Mouse (Mus musculus) embryonic fibroblast, embryonic 13.5 days (primary cell): Measurements from ENCODE around the gene Ttc12. TPM values are rescaled to one million over a fixed set of nuclear protein-coding genes. Genes with fewer than 3 reads are reported as not detected.

Experiments
- H3K27ac ChIP-seq: 2 replicates; pipeline ENCODE4 v1.5.1; 2012; ENCODE audit warnings: low read length, control low read depth, inconsistent platforms; ENCODE audit not compliant: insufficient read depth
- H3K4me1 ChIP-seq: 2 replicates; pipeline ENCODE4 v1.6.1; 2011; ENCODE audit warnings: low read length; ENCODE audit not compliant: control insufficient read depth, insufficient read depth
- H3K4me3 ChIP-seq: 2 replicates; pipeline ENCODE4 v1.5.1; 2011; ENCODE audit warnings: mild to moderate bottlenecking, control low read depth, low read length; ENCODE audit not compliant: insufficient read depth
- CTCF ChIP-seq: IDR thresholded peaks from 2 replicates; pipeline ENCODE4 v1.5.1; 2011; ENCODE audit warnings: mild to moderate bottlenecking, control low read depth, low read length, moderate library complexity, borderline replicate concordance; ENCODE audit not compliant: insufficient read depth
- POLR2A ChIP-seq: IDR thresholded peaks from 2 replicates; pipeline ENCODE4 v1.6.1; 2011; ENCODE audit warnings: low read depth, mild to moderate bottlenecking, control low read depth, low read length, moderate library complexity
- polyA plus RNA-seq: library from polyadenylated mRNA; stranded (reverse); fragments of >200 nt; gene quantifications from 2 replicates; pipeline ENCODE4 v1.2.4, GENCODE M21; 2011; ENCODE audit warnings: low read depth; ENCODE audit not compliant: missing spikeins, insufficient read length

Gene Ttc12
- polyA plus RNA-seq, 1 experiment: 9.6 TPM

DNA sequence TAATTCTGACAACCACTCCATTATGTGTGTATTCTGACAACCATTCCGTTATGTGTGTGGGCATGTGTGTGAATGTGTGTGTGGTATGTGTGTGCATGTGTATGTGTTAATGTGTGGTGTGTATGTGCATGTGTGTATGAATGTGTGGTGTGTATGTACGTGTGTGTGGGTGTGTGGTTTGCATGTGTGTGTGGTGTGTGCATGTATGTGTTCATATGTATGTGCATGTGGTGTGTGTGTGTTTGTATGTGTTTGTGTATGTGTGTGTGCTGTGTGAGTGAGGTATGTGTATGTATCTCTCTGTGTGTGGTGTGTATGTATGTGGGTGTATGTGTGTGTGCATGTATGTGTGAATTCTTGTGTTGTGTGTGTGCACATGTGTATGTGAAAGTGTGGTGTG is 13.9 kb upstream of the Ttc12 start:
- no peak for TF ChIP-seq CTCF
- peak; percentile 30; the same call in 1 of the 2 replicates for TF ChIP-seq POLR2A
- no peak overlapping the region for H3K27ac ChIP-seq
- H3K4me1 ChIP-seq: no peaks in the 10 kb centered on the region
- H3K4me3 ChIP-seq: no peak overlapping the region

DNA sequence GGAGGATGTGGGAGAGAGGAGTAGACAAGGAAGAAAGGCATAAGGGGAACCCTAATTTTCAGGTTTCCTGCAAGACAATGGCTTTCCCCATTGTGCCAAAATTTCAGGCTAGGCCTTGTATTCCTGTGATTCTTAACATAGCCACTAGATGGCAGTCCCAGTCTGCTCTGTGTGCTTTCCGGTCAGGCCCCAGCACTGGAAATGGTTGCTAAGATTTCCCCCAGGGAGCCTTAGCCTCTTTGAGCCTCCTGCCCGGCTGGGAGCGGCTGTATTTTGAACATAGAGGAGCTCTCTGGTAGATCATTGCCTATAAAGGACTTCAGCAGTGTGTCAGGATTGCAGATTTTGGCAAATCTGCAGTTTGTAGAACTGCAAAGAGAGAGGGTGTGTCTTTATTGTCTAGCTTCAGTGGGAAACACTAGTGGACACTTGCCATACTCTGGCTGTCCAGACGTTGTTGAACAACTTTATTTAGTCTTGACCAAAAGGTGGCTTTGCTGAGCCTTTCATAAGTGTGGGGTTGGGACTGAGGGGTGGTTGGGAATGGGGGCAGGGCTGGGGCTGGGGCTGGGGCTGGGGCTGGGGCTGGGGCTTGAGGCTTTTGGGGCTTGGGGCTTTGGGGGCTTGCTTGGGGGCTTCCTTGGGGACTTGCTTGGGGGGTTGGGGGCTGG is 8.1 kb upstream of the Ttc12 start:
- H3K4me3 ChIP-seq: no peak overlapping the region
- TF ChIP-seq POLR2A (no peak), CTCF (peak; percentile 71)
- H3K27ac ChIP-seq: no peak overlapping the region
- H3K4me1 ChIP-seq: no peaks in the 10 kb centered on the region

DNA sequence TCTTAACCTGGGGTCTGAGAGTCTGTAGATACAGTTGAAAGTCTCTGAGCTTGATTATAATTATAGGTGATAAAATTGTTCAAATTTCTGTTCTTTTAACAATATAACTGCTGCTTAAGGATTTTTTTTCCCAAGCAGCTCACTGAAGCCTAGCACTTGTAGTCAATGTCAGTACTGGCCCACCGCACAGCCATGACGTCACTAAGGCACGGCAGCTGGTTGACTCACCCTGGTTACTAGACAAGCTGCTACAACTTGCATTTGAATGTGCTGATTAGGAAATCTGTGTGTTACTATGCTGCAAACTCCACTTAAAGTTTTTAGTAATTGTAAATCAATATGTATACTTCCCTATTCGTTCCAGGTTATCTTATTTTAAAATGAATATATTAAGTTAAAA is 4.6 kb upstream of the Ttc12 start:
- no peak for TF ChIP-seq CTCF
- no peak for TF ChIP-seq POLR2A
- H3K4me3 ChIP-seq: no peak overlapping the region
- no peaks in the 10 kb centered on the region for H3K4me1 ChIP-seq
- H3K27ac ChIP-seq: no peak overlapping the region

DNA sequence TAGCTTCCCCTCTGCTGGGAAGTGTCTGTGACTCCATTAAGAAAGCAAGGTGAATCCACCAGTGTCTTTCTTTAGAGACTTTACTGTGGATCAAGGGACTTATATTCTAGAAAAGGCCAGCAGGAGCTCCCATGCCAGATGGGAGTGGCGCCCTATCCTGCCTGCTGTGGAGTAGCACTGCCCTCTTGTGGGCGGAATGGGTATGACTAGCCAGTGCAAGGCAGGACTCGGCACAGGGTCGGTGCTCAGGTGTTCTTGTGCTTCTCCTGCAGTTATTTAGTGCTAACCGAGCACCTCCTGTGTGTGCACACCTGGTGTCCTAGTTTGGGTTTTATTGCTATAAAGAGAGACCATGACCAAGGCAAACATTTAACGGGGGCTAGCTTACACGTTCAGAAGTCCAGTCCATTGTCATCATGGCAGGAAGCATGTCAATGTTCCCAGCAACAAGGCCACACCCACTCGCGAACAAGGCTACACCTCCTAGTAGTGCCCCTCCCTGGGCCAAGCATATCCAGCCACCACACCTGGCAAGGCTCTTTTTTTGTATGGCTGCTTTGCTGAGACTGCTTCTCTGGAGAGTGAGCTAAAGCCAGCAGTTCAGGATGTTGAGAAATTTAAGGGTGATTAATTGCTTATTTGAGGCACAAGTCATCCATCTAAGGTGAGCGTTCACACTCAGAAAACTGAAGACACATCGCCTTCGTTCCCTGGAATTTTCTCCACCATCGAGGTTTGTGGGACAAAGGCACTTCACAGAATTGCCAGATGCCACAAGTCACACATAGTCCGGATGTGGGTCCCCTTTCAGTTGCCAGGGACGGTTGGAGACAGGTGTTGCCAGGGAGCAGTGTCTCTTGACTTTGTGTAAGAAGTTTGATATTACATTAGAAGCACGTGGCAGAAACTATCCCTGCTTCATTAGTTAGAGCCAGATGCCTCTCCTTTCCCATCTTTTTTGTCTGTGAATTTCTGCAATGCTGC is 3.2 kb upstream of the Ttc12 start:
- Histone ChIP-seq H3K4me3 (no peak overlapping the region), H3K4me1 (peaks cover under 1% of the 10 kb centered on the region; the same call in 1 of the 2 replicates), H3K27ac (no peak overlapping the region)
- TF ChIP-seq CTCF: peak; percentile 100
- no peak for TF ChIP-seq POLR2A

DNA sequence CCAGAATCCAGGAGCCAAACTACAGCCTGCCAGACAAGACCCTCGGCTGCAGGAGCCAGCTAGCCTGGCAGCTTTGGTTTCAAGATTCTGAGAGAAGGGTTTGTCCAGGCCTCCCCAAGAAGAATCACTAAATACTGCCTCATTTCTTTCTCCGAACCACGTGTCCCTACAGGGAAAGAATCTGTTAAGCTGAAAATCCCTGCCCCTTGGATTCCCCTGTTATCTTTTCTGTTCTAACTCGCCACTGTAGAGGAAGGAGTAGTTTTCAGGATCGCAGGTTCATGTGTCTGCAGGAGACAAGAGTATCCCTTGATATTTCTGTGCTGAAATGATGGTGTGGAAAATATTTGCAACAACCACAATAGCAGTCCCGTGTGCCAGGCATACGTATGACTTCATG is 2.2 kb upstream of the Ttc12 start:
- H3K4me3 ChIP-seq: no peak overlapping the region
- peaks cover 7% of the 10 kb centered on the region; the same call in 1 of the 2 replicates for H3K4me1 ChIP-seq
- TF ChIP-seq POLR2A: no peak
- TF ChIP-seq CTCF: no peak
- no peak overlapping the region for H3K27ac ChIP-seq

DNA sequence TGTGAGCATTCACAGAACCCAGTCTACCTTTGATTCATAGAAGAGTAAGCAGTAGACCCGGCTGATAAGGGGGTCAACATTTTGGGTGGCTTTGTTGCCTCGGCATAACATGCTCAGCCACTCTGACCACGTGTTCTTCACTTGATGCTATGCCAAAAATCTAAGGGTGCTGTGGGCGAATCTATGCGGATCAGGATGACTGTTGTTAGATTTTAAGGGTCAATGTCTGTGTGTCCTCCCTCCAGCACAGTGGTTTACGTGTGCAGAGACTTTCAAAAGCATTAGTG is 1.6 kb upstream of the Ttc12 start:
- peaks cover 9% of the 10 kb centered on the region for H3K4me1 ChIP-seq
- no peak overlapping the region for H3K4me3 ChIP-seq
- no peak overlapping the region for H3K27ac ChIP-seq
- TF ChIP-seq CTCF: no peak
- TF ChIP-seq POLR2A: no peak

DNA sequence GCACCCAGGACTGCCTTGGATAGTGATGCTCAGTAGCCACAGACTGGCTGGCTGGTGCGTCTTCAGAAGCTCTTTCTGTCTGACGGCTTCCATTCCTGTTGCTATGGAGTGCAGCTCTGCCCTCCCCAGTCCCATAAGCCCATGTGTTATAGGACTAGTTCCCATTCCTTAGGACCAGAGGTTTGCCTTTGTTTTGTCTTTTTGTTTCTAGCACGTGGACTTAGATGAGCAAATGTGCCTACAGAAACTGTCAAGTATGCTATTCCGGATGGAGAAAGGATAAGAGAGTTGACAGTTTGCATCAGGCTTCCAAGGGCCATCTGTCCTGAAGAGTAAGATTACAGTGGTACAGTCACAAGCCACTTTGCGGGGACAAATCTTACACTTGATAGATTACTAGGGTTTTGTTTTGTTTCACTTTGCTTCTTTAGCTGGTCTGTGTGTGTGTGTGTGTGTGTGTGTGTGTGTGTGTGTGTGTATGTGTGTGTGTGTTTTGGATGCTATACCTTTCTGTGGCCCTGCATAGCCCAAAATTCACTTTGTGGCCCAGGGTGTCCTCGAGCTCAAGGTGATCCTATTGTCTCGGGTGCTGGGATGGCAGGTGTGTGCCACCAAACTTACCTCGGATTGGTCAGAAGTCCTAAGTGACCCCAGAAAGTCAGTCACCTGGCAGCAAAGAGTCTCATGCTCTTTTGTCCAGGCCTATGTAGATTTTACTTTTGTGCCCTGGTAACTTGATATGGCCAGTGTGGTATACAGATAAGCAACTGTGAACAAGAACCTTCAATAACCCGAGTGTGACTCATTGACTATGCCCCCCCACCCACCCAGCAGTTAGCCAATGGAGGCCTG is 1.0 kb upstream of the Ttc12 start:
- Histone ChIP-seq H3K4me1 (peaks cover 9% of the 10 kb centered on the region), H3K4me3 (no peak overlapping the region), H3K27ac (no peak overlapping the region)
- TF ChIP-seq CTCF: no peak
- TF ChIP-seq POLR2A: no peak

DNA sequence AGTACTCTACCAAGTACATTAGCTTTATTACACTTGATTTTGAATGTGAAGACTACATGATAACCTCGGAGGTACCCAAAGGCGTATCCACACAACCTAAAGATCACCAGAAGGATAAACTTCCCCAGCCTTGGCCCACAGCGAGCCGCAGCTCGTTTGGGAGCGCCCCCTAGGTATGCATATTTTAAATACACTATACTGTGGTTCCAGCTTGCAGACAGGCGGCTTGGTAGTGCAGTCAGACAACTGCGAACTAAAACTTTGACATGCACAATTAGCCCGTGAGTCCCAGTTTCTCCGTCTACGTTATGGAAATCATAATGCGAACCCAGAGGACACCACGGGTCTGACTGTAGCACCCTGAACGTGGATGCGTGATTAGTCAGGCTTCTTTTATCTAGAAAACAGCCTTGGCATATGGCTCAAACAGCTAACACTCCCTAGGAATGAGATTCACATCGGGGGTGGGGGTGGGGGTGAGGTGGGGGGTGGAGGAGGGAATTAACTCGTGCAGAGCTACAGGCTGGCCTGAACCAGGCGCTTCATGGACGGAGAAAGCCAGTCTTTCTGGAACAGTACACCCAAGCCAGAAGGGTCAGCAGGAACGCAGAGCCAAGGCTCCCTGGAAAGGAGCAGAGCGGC is 654 bp downstream of the Ttc12 start:
- Histone ChIP-seq H3K4me3 (peak overlapping the region; percentile 77), H3K27ac (peak overlapping the region; percentile 91), H3K4me1 (peaks cover 9% of the 10 kb centered on the region)
- TF ChIP-seq CTCF (0 out of 2 replicates have a peak, but pooled peaks have one; percentile 38), POLR2A (no peak; the same call in 1 of the 2 replicates)

DNA sequence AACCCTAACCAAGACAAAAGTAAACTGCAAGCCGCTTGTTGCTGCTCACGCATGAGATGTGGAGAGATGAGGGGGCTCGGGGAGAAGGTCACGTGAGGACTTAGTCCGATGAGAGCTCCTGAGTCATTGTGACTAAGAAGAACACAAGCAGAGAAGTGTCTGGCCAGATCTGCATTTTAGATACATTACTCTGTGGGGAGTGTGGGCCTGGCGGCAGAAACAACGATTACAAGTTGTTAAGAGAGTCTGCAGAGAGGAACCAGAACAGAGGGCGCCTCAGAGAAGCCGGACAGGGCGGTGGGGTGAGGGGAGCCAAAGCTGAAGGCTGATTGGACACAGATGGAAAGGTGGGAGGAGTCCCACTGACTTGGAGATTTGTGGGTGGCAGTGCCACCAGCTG is 2.7 kb downstream of the Ttc12 start:
- H3K27ac ChIP-seq: peak overlapping the region; percentile 91
- TF ChIP-seq POLR2A (no peak), CTCF (no peak)
- peaks cover 9% of the 10 kb centered on the region for H3K4me1 ChIP-seq
- no peak overlapping the region for H3K4me3 ChIP-seq
